Mouse (Mus musculus) CD4-positive, CD25-positive, alpha-beta regulatory T cell, adult 9 weeks (primary cell): Measurements from ENCODE around the gene Kctd12. TPM values are rescaled to one million over a fixed set of nuclear protein-coding genes. Genes with fewer than 3 reads are reported as not detected.

Experiments
- polyA plus RNA-seq: library from polyadenylated mRNA; unstranded; fragments of 100-300 nt; shearing (Covaris generic); gene quantifications from one replicate; pipeline ENCODE4 v1.2.1, GENCODE M21; 2017

Gene Kctd12
- polyA plus RNA-seq = 0.36 TPM

GRCm38 (mm10) chr14:102982627-102983540 is at the start of gene Kctd12:
Gene Kctd12, minus strand, starts transcription at chr14:102982637.

Other genes with a start within 250 kb of the Kctd12 start
- 0.21 TPM for gene Acod1, start 64.3 kb upstream of the Kctd12 start, polyA plus RNA-seq
- gene Cln5, start 87.6 kb upstream of the Kctd12 start, polyA plus RNA-seq = 11.6 TPM
- gene Fbxl3, start 116.9 kb upstream of the Kctd12 start, polyA plus RNA-seq = 19.0 TPM